Mouse (Mus musculus) adrenal gland, adult 8-10 months (tissue): ENCODE results near the gene Rbfox2. TPM values are rescaled to one million over a fixed set of nuclear protein-coding genes. Genes with fewer than 3 reads are reported as not detected.
"Not testable (repeated sequence)": the region's sequence is repeated elsewhere in the genome, so short reads cannot be mapped to it uniquely, and the experiment has no call there.

Experiments used
- DNase-seq: peaks from one replicate; pipeline ENCODE4 v3.0.0; 2022
- total RNA-seq, 4 experiments: library from RNA; stranded (reverse); gene quantifications; 2 replicates each; pipeline ENCODE4 v1.2.4; 2022

Rbfox2 gene
- total RNA-seq, 4 experiments from 2014 or later: 55.5 to 86.2 (median 70.7) TPM

DNA sequence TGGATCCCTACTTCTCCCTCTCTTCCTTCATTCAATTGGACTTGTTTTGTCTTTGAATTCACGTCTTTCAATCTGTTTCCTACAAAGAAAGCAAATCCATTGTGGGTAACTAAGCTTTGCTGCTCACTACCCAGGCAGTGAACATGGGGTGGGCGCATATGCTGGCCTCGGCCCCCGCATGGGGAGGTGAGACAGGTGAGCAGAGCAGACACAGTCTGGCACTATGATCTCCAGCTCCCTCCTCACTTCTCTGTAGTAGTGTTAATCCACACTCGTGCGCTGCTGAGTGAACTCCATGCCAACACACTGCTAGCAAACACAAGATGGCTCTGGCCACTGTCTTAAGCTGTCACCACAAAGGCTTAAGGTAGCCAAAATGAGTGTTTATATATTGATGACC lies 209.4 kb downstream of the Rbfox2 start:
- no peak for DNase-seq

DNA sequence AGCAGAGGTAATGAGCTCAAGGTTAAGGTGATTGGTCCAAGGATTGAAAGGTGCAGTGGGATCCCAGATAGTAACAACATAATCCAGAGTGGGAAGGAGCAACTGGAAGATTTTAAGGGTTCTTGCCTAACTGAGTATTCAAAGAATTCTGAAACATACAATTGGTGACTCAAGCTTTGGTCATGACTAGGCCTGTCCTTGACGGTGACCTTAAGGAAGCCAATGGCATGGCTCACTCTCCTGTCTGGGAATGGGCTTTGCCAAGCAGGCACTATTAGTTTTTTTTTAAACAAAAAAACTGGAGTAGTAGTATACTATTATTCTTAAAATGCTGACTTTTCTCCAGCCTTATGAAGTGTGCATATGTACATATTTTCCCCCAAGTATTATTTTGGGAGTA lies 211.6 kb downstream of the Rbfox2 start:
- peak; percentile 74 for DNase-seq

DNA sequence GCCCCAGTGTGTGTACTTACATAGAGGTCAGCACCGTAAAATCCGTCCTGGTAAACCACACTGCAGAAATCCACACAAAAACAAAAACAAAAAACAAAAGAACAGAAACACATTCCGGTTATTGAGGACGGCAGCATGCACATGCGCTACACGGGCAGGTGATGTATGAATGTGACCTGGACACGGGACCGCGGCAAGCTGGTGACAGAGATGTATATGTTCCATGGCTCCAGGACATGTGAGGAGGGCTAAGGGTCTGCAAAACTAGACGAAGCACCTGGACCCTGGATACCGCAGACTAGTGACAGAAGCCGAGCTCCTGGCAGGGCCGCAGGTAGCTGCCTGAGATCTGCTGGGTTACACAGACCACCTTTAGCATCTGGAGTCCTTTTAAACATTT lies 212.4 kb downstream of the Rbfox2 start:
- DNase-seq: no peak

DNA sequence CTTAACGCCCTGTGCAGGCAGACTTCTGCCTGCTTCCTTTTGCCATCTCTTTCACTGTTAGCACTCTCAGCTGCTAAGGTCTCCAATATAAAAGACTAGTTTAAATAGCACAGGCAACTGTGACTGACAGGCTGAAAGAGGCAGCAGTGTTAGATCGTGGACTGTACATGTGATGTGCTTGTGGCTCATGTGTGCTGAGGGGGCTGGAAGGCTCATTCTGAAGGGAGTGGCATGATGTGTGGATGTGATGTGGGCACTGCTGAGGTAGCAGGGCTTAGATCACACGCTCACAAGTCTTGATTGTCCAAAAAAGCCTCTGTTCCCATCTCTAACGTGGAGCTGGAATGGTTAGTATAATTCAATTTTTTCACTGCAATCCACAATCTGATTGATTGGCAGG lies 215.4 kb downstream of the Rbfox2 start:
- no peak for DNase-seq

DNA sequence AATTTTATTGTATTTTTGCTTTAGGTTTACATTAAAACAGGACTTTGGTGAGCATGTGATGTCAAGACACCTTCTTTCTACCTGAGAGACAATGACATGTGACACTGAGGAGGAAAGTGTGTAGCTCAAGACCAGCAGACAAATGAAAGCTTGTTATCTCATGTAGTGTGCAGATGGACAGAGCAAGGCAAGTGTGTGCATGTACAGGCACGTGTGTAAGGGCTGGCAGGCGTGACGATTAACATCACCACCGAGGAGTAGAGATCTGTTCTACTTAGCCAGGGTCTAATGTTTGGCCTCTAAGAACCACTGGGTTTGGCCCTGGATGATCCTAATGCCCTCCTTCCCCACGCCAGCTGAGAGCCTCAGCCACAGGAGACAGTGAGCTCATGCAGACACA lies 216.3 kb downstream of the Rbfox2 start:
- DNase-seq: no peak

DNA sequence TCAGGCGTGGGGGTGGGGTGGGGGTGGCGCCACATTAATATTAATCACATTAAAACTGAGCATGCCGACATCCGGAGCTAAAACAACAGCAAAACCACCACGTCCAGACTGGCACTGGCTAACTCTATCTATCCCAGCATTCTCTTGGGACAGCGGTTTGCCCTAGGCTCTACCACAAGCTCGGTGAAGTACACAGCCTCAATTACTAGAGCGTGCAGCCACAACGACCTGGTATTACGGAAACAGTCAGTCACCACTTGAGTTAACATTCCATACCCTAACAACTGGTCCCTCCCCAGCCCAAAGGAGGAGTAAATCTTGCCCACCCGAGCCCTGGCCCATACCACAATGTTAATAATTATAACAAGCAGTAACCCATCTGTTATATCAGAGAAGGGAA lies 217.6 kb downstream of the Rbfox2 start:
- no peak for DNase-seq

DNA sequence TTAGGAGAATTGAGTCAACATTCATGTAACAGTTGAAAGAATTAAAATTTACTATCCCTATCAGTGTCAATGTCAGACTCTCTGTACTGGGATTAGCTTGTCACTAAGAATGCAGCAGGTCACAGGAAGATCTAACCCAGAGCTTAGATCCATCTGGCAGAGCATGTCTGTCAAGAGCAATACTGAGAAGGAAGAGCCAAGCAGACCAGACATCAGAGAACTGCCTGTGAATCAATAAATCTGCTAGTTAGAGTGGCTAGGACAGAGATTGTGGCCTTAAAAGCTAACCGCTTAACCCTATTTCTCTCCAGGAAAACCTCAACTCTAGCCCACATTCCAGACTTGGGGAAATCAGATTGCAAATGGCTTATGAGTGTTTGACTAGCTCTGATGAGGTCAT lies 220.3 kb downstream of the Rbfox2 start:
- no peak for DNase-seq

DNA sequence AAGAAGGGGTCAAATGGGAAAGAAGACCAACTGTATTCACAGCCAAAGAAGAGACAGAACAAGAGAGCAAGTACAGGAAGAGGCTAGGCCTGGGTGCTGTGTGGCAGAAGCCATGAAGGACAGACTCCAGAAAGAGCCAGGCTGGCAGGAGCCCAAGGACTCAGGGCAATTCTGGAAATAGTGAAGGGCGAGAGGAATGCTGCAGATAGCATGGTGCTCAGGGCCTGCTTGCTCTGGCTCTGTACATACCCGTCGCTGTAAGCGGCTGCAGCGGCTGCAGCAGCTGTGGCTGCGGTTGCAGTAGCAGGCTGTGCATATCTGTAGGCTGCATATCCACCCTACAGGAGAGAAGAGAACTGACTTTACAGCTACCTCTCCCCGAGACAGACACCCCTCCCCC lies 221.0 kb downstream of the Rbfox2 start:
- peak; percentile 89 for DNase-seq

DNA sequence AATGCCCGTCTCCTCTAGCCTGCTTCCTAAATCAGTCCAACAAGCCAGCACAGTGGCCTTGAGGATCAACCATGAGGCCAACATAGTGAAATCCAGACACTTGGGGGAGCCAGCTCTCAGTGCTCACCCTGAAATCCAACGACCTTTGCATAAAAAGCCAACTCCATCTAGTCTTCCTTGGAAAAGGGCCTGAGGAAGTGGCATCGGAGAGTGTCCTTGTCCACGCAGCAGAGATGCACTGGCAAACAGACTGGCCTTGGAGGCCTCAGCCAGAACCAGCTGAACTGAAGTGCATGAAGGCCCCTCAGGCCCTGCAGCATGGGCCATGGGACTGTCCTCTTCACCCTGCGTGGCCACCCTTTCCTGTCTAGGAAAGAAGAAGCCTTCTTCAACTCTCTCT lies 225.3 kb downstream of the Rbfox2 start:
- peak; percentile 83 for DNase-seq

DNA sequence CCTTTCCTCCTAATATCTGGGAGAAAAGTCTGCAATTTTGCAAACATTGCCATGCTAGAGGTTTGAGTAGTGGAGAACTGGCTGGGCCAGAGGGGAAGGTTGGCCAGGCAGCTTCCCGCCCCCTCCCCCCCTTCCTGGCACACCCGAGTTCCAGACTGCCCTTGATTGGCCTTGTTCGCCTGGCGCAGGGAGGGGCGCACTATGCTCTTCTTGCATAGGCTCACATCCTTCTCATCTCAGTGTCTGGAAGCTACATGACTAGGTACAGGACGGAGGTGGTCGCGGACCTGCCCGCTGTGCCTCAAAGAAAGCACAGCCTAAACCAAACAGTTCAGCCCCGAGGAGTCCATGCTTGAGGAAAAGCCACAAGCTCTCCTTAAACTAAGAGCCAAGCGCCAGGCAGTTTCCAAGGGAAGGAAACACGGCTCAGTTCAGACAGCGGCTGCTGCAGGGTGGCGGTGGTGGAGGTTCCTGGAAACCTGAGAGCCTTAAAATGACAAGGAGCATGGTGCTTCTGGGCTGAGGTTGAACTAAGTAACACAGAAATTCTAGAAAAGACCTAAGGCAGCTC lies 226.0 kb downstream of the Rbfox2 start:
- no peak for DNase-seq

DNA sequence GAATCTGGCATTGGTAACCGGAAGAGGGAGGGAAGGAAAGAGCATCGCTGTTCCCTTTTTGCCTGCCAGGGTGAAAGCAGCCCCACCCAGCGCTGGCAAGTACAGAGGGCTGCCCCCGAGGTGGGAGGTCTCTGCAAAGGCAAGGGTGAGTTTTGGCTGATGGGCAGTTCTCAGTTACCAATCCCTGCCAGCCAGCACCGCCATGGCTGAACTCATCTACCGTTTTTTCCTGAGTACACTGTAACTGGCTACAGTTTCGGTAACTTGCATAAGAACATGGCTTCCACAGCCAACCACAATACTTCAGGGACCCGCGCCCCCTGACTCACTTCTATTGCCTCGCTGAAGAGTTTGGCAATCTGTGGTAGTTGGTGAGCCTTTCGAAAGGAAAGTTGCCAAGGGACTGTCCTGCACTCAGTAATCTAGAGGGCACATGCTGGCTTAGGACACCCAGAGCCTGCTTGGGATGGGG lies 226.9 kb downstream of the Rbfox2 start:
- DNase-seq: peak; percentile 40

DNA sequence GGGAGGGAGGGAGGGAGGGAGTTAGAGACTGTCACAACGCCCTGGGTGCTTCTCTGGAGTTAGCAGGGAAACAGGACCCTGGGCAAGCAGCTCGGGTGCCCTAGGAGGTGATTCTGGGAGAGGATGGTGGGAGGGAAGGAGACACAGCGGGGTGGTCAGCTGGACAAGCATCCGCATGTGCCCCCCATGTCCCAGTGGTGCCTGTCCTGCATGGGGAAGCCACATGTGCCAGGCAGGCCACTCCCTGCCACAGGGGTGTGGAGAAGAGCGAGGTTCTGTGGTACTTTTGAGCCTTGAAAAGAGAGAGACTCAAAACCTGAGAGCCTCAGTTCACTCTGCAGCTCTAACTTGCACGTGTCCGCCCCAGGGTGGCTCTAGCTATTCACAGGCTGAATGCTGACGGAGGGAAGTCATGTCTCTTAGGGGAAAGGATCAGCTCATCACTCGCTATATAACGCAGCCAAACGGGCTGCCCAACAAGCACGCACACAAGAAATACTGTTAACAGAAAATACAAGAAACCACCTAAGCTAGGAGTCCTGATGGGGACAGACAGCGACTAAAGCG lies 227.5 kb downstream of the Rbfox2 start:
- DNase-seq: no peak

DNA sequence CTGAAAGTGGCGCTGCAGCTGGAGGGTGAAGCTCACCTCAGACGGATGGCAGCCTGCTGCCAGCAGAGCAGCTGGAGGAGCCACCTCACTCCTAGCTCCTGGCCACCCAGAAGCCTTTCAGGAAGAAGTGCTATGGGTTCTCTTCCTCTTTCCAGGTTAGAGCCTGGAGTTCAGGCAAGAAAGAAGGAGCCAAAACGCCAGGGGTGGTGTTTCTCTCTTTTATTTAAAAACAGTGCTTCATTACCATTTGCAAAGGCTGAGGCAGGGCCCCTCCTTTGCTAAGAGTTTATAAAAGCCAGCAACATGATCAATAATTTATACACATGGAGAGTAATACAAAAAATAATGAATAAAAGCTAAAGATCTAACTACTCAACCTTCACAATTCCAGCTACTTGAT lies 228.0 kb downstream of the Rbfox2 start:
- no peak for DNase-seq

DNA sequence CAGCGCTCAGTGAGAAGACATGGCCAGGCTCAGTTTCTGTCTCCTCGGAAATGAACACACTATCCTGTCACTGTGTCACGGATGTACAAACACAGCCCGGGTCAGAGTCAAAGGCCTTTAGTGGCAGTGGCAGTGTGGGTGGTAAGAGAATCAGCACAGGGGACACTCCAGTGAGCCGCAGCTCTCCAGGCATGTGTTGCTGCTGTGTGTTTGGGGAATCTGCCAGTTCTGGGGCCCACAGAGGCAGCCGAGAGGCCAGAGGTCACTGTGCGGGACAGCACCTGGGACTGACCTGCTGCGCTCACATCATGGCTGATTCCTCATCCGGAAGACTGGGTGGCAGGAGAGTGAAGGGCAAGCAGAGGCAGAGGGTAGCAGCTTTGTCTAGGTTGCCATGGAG lies 228.9 kb downstream of the Rbfox2 start:
- no peak for DNase-seq

DNA sequence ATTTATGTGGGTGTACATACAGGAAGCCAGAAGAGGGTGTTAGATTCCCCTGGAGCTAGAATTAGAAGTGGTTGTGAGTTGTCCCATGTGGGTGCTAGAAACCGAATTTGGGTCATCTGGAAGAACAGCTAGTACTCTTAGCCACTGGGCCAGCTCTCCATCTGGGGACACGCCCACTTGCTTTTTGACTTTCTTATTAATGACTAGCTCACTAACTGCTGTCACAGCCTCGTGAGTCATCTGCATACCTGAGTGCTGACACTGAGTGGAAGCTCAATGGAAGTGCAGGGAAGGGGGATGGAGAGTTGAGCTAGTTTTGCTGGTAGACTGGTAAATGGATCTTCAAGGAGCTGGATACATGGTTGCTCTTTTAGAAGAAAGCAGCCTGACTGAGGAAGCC lies 230.3 kb downstream of the Rbfox2 start:
- no peak for DNase-seq

DNA sequence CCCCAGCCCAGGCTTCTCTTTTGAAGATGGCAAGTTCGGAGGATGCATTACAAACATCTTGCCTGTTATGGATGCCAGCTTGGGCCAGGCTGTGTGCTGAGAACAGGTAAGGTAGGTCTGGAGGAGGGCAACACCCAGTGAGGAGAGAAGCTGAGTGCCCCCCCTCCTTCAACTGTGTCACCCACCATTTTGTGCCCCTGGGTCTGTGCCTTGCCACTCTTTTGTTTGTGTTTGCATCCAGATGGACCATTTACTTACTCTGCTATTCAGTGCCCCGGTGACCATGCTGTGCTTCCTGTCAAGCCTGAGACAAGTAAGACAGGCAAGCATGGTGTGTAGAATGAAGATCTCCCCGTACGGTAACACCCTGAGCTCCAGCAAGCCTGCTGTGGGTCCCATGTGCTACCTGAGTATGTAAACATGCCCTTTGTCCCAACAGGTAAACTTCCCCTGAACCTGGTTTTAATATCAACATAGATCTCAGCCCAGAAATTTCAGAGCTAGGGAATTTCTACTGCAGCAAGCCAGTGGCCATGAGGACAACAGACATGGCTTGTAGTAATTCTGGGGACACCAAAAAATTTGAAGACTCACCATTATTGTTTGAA lies 234.1 kb downstream of the Rbfox2 start:
- DNase-seq: no peak

DNA sequence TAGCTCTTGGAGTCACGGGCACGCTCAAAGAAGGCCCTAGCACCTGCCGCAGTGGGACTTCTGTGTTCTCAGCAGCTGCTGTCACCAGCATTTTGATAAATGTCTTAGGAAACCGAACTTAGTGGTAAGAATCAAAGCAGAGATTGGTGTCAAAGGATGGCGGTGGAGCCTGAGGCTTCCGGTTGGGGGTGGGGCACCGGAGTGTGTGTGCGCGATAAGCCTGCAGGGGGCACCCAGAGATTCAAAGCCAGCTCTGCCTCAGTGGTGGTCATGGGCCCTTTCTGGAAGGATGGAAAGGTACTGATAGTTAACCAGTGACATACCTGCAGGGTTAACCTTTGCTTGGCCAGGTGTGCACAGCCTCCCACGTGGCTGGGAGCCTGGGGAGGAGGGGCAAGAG lies 235.3 kb downstream of the Rbfox2 start:
- DNase-seq: no peak

DNA sequence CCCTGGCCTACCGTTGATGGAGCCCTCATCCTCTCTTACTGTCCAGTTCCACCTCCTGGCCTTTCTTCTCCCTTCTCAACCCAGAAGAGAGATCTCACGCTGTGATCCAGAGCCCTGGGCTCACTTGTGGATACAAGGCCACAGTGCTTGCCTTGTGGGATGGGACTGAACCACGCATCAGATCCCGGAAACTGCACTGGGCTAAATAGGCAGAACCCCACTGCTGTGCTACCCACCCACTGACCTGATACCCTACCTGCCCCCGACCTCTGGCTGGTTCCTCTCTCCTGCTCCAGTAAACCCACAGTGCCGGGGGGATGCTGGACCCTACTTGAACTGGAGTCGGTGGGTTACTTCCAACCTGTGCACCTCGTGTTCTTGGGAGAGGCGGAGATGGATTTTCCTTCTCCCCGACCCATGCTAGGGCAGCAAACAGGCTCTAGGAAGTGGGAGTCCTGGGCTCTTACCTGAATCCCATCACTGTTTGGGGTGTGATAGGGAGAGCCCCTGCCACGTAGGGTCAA lies 236.0 kb downstream of the Rbfox2 start:
- no peak for DNase-seq

DNA sequence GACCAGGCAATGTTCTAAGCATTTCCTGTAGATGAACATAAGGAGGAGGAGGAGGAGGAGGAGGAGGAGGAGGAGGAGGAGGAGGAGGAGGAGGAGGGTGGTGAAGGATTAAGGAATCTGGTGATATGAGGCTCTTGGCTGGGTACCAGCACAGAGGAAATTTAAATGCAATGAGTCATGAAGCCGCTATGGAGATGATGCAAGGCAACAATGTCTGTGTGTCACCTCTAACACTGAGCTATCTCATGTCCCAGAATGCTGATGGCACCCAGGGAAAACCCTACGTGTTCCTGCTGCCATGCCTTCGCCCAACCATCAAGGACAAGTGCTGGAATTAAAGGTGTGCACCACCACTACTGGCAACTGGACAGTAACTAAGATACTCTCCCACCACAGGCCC lies 237.8 kb downstream of the Rbfox2 start:
- no peak for DNase-seq

DNA sequence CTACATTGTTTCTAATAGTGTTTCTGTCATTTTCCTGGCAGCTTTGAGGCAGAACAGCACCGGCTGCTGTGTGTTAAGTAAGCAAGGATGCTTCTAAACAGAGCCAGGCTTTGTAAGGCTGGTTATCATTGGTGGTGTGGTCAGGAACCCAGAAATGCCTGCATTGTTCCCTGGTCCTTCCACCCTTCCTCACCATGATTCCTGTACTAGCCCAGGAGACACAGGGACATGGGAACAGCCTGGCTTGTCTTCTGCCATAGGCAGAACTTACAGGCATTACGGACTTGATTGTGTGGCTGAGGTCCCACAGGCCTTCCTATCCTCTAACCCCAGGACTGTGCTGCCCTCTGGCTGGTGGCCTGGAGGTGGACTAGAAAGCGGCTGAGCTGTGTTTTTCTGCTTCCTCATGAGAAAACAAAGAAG lies 238.4 kb downstream of the Rbfox2 start:
- no peak for DNase-seq

DNA sequence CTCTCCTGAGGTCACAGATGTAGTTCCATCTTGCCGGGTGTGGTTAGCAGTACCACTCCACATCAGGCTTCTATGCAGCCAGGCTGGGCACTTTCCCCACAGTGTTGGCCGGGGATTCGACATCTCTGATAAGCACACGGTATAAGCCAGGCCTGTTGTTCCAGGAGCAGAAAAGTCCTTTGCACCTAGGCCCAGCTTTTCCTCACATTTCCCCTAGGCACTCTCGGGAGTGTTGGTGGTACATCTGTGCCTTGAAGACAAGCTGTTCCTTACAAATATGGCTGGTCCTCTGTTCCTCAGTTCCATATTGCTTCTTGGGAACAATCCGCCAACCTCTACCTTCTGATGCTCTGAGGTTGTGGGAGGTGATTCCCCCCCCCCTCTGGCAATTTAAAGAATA lies 240.6 kb downstream of the Rbfox2 start:
- no peak for DNase-seq

DNA sequence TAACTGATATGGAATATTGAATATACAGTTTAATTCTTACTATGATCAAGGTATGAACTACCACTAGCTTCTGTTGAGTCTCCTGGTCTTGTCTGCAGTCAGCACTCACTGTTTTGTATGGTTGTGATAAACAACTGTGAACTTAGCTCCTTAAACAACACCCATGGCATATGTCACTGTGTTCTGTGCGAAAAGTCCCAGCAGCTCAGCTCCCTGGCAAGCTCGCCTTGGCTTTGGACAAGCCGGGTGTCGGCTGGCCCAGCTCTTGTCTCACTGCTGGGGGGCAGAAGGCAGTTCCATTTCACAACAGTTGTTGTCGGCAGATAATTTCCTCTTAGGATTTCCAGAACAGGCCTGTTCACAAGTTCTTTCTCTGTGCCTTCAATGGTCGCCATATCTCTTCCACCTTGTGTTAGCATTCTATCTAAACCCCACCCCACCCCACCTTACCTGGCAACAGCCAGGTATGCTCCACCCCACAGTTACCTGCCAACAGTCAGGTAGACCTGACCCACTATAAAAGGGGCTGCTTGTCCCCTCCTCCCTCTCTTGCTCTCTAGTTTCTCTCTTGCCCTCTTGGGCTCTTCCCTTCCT lies 241.4 kb downstream of the Rbfox2 start:
- no peak for DNase-seq

DNA sequence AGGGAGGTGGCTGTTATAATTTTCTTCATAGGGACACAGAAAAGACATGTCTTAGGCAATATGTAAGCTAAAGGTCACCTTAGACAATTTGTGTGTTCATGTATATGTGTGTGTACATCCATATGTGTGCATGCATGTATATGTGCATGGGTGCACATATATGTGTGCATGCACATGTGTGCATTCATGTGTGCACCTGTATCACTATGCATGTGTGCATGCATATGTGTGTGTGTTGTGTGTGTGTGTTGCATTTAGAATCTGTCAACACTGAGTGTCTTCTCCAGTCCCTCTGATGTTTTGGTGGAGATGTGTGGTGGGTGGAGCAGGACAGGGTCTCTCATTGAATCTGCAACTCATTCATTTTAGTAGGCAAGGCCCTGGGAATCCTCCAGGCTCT lies 244.1 kb downstream of the Rbfox2 start:
- DNase-seq: no peak

DNA sequence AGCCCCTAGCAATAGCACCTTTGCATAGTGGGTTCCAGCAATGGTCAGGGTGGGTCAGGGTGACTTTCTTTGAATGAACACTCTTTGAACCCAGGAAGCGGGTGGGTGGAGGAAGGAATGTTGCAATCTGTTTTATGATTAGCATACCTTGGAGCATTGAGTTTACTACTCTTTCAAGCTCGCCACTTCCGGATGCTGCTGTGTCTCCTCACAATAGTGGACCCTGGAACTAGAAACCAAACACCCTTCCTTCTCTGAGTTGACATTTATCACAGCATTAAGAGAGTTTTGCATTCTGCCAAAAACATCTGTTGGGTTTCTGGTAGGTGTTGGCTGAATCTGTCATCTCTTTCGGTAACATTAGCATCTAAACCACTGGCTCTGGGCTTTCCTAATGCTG lies 247.4 kb downstream of the Rbfox2 start:
- not testable (repeated sequence) for DNase-seq
